Mouse (Mus musculus): ENCODE data around the gene AL607142.1. TPM values are rescaled to one million over a fixed set of nuclear protein-coding genes. Genes with fewer than 3 reads are reported as not detected.

AL607142.1 gene
- polyA plus RNA-seq, 1 experiment from 2014 or later = not detected

DNA sequence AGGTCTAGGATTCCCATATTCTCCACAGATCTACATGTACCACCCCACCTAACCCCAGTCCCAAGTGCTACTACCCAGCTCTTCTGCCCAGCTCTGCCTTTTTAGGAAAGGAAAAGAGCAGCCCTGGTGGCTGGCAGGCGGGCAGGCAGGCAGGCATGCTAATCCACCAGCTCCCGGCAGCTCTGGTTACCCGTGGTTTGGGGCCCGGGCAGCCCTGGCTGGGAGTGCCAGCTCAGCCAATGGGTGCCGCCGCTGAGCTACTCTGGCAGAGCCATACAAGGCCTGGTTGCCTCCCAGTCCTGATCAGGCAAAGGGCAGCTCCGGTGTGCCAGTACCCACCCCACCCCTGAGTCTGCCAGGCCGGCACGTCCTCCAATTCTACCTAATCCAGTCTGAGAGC is 78.1 kb downstream of the AL607142.1 start:
- H3K27me3 ChIP-seq = no peaks in the 10 kb centered on the region
- no peak overlapping the region for H3K27ac ChIP-seq
- no peak overlapping the region for H3K4me3 ChIP-seq
- H3K9me3 ChIP-seq = no peaks in the 10 kb centered on the region
- H3K4me1 ChIP-seq = peaks cover 6% of the 10 kb centered on the region
- no peaks in the 10 kb centered on the region for H3K36me3 ChIP-seq
- 79% methylated on average over 9 of the region's 9 CpGs for WGBS
- no peak overlapping the region for H3K4me2 ChIP-seq
- no peak for ATAC-seq (ENCODE audit: borderline replicate concordance, extremely low read depth, low FRiP score, low TSS enrichment)
- H3K9ac ChIP-seq = no peak overlapping the region

Other genes with a start within 250 kb of the AL607142.1 start
- 0.76 and 1.0 TPM in 2 replicates for gene Edn2, start 96.2 kb downstream of the AL607142.1 start, polyA plus RNA-seq (2015; fragmentation: Nextera tagmentation; extraction: Ambion mirVana)
- 0.10 and 0.25 TPM in 2 replicates for gene Foxo6, start 222.4 kb downstream of the AL607142.1 start, polyA plus RNA-seq (2015; fragmentation: Nextera tagmentation; extraction: Ambion mirVana)

Measured in lung, embryonic 15.5 days (tissue).